Mouse (Mus musculus) midbrain, embryonic 16.5 days (tissue): ENCODE data around the gene Hjurp. TPM values are rescaled to one million over a fixed set of nuclear protein-coding genes. Genes with fewer than 3 reads are reported as not detected.

ENCODE experiments used
- ATAC-seq: fragments of 200-750 bp; cut with Nextera tagmentation; 2 replicates; pipeline ENCODE4 v1.8.0; 2017; ENCODE audit warnings: moderate TSS enrichment
- H3K27ac ChIP-seq: fragments of 300-500 bp; sonication (generic); 2 replicates; pipeline ENCODE4 v1.5.1; 2014; ENCODE audit warnings: mild to moderate bottlenecking, low read length, mixed read lengths
- H3K27me3 ChIP-seq: fragments of 300-500 bp; sonication (generic); 2 replicates; pipeline ENCODE4 v1.6.1; 2014; ENCODE audit warnings: low read depth, low read length, mixed read lengths; ENCODE audit not compliant: control insufficient read depth, insufficient read depth
- H3K36me3 ChIP-seq: fragments of 300-500 bp; sonication (generic); 2 replicates; pipeline ENCODE4 v1.6.1; 2014; ENCODE audit warnings: mild to moderate bottlenecking, low read length, moderate library complexity, mixed read lengths; ENCODE audit not compliant: control insufficient read depth, insufficient read depth
- H3K4me1 ChIP-seq: fragments of 300-500 bp; sonication (generic); 2 replicates; pipeline ENCODE4 v1.6.1; 2014; ENCODE audit warnings: mild to moderate bottlenecking, low read length, mixed read lengths; ENCODE audit not compliant: control insufficient read depth, insufficient read depth
- H3K4me2 ChIP-seq: fragments of 300-500 bp; sonication (generic); 2 replicates; pipeline ENCODE4 v1.6.1; 2014; ENCODE audit warnings: mild to moderate bottlenecking, low read length, mixed read lengths
- H3K4me3 ChIP-seq: fragments of 300-500 bp; sonication (generic); 2 replicates; pipeline ENCODE4 v1.5.1; 2014; ENCODE audit warnings: low read depth, mild to moderate bottlenecking, low read length, moderate library complexity, mixed read lengths
- H3K9ac ChIP-seq: fragments of 300-500 bp; sonication (generic); 2 replicates; pipeline ENCODE4 v1.6.1; 2014; ENCODE audit warnings: low read depth, low read length, mixed read lengths
- H3K9me3 ChIP-seq: fragments of 300-500 bp; sonication (generic); replicated peaks from 2 replicates; pipeline ENCODE4 v1.6.1; 2014; ENCODE audit warnings: mild to moderate bottlenecking, low read length, mixed read lengths; ENCODE audit not compliant: control insufficient read depth, poor library complexity, severe bottlenecking
- WGBS: fragments of 180-500 bp; shearing (Covaris S2); extraction: QIAGEN DNeasy Blood & Tissue Kit; methylation state at CpG from one replicate; pipeline ENCODE4 v1.1.7; 2014; 5-methylcytosine and 5-hydroxymethylcytosine counted together
- polyA plus RNA-seq: library from polyadenylated mRNA; unstranded; fragments of >200 nt; fragmentation: Nextera tagmentation; extraction: Ambion mirVana; gene quantifications from 2 replicates; pipeline ENCODE4 v1.2.1, GENCODE M21; 2015

The Hjurp gene
- polyA plus RNA-seq, 1 experiment from 2014 or later: 77.3 TPM

- no peak overlapping the region for H3K27ac ChIP-seq
- no peak overlapping the region for H3K4me2 ChIP-seq
- H3K36me3 ChIP-seq: peaks cover 48% of the 10 kb centered on the region
- H3K9ac ChIP-seq: no peak overlapping the region
- WGBS: 86% methylated on average over 6 of the region's 6 CpGs
- no peak overlapping the region for H3K4me3 ChIP-seq
- no peaks in the 10 kb centered on the region for H3K27me3 ChIP-seq
- ATAC-seq: no peak; the same call in 1 of the 2 replicates
- peaks cover 25% of the 10 kb centered on the region for H3K9me3 ChIP-seq
- H3K4me1 ChIP-seq: no peaks in the 10 kb centered on the region
Observed at GRCm38 (mm10) chr1:88260114-88260513, 17.3 kb downstream of the Hjurp start.

DNA sequence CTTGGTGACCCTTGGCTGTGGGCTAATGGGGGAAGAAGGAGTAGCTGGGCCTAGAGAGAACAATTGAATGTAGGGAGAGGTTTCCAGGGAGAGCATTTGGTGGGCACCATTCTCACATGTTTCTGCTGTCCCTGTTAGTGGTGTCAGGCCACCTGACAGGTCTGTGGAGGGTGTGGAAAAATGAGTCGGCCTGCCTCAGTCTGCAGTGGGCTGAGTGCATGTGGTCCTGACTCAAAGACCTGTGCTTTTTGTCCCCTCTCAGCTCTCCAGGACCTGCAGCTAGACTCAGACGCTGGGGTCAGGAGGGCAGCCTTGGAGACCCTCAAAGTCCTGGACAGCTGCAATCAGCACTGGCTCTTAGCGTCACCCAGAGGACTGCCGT lies 17.8 kb downstream of the Hjurp start:
- WGBS: 74% methylated on average over 4 of the region's 4 CpGs
- no peak overlapping the region for H3K4me2 ChIP-seq
- no peak overlapping the region for H3K4me3 ChIP-seq
- H3K36me3 ChIP-seq: peaks cover 43% of the 10 kb centered on the region
- H3K9ac ChIP-seq: no peak overlapping the region
- no peak overlapping the region for H3K27ac ChIP-seq
- no peaks in the 10 kb centered on the region for H3K27me3 ChIP-seq
- ATAC-seq: peak; percentile 3; the same call in 1 of the 2 replicates
- no peaks in the 10 kb centered on the region for H3K4me1 ChIP-seq
- H3K9me3 ChIP-seq: peaks cover 30% of the 10 kb centered on the region

GRCm38 (mm10) chr1:88258881-88259642 lies 18.4 kb downstream of the Hjurp start:
- no peak overlapping the region for H3K4me2 ChIP-seq
- H3K27me3 ChIP-seq: no peaks in the 10 kb centered on the region
- H3K9ac ChIP-seq: no peak overlapping the region
- no peaks in the 10 kb centered on the region for H3K4me1 ChIP-seq
- no peak overlapping the region for H3K4me3 ChIP-seq
- H3K36me3 ChIP-seq: peaks cover 37% of the 10 kb centered on the region
- no peak overlapping the region for H3K27ac ChIP-seq
- peak; percentile 3; the same call in 1 of the 2 replicates for ATAC-seq
- peaks cover 34% of the 10 kb centered on the region for H3K9me3 ChIP-seq
- 82% methylated on average over 8 of the region's 8 CpGs for WGBS

- Histone ChIP-seq H3K4me2 (no peak overlapping the region), H3K4me1 (no peaks in the 10 kb centered on the region), H3K27ac (no peak overlapping the region), H3K36me3 (peaks cover 30% of the 10 kb centered on the region), H3K9ac (no peak overlapping the region), H3K4me3 (no peak overlapping the region), H3K9me3 (peaks cover 34% of the 10 kb centered on the region), H3K27me3 (no peaks in the 10 kb centered on the region)
- ATAC-seq: no peak
- 71% methylated on average over 6 of the region's 6 CpGs for WGBS
Observed at GRCm38 (mm10) chr1:88258361-88258760, 19.1 kb downstream of the Hjurp start.

DNA sequence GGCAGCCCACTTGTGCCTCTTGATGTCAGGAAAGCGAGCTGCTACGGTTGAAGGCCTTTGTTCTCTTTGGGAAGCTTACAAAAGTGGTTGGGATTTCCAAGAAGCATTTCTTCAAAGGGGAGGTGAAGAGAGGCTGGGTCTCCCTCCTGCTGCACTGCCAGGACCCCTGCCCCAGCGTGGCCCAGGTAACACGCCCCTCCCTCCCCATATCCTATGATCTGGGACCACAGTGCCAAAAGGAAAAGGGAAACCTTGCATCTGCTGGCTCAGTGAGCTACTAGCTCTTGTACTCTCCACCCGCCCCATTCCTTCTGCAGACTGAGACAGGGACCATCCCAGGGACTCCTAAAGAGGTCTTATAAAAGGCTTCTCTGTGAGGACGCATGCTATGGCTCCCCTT lies 19.8 kb downstream of the Hjurp start:
- 79% methylated on average over 6 of the region's 6 CpGs for WGBS
- Histone ChIP-seq H3K4me2 (no peak overlapping the region), H3K36me3 (peaks cover 23% of the 10 kb centered on the region), H3K27ac (no peak overlapping the region), H3K4me1 (no peaks in the 10 kb centered on the region), H3K9me3 (peaks cover 38% of the 10 kb centered on the region), H3K27me3 (no peaks in the 10 kb centered on the region), H3K4me3 (no peak overlapping the region), H3K9ac (no peak overlapping the region)
- ATAC-seq: no peak

DNA sequence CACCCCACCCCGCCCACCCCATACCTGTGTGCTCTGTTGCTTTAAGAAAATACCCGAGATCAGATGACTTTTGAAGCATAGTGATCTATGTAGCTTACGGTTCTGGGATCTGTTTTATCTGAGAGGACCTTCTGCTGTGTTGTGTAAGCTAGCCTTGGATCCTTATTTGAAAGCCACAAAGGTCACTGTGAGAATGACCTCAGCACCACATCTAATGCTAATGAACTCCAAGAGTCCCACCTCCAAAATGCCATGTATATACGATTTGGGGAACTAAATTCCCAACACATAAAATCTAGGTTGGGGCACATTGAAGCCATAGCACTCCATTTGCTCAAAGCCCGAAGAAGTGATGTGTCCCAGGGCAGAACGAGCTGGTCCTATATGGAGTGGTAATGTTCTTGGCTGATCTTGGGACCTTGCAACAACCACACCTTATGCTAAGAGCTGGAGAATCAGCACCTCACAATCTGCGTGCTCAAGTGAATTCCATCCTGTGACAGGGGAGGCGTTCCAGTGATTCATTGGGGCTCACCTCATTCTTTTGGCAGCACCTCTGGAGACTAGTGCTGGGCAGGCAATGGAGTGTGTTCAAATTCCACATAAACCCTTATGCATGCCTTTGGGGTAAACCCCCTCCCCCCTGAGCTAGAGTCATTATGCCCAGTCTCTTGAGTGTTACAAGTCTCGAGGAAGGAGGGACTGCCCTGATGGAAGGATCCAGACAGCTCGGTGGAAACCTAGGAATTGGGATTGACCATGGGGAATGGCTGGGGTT lies 20.4 kb downstream of the Hjurp start:
- Histone ChIP-seq H3K27ac (no peak overlapping the region), H3K4me2 (no peak overlapping the region), H3K9ac (no peak overlapping the region), H3K9me3 (peaks cover 44% of the 10 kb centered on the region), H3K4me1 (no peaks in the 10 kb centered on the region), H3K27me3 (no peaks in the 10 kb centered on the region), H3K36me3 (peaks cover 17% of the 10 kb centered on the region), H3K4me3 (no peak overlapping the region)
- no peak for ATAC-seq
- WGBS: 80% methylated on average over 10 of the region's 10 CpGs

DNA sequence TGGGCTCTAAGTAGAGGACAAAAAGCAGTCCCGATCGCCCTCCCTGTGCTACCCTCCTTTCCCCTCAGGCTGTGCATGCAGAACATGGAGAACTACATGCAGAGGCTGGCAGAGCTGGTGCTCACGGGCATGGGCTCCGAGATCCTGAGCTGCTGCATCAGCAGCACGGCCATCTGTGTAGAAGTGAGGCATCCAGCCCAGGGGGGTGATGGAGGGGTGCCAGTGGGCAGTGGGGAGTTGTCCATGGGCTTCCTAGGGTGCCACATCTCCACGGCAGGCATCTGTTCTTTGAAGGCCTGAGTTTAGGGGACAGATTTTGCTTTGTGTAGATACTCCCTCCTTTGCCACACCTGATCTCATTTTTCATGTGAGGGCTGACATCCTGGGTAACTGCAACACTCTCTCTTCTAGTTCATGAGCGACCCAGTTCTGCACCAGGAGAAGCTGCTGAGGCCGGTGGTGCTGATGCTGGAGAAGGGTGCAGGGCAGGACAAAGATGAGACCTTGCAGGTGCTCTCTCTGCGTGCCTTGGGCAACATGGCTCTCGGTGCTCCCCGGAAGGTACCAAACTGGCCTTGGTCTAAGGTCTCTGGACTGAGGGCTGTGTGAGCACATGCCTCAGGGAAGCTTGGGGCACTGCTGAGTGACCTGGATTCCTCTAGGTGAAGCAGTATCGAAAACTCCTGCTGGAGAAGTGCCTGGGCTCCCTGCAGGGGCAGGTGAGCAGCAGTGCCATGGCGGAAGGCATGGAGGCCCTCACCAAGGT lies 21.3 kb downstream of the Hjurp start:
- H3K27ac ChIP-seq: no peak overlapping the region
- no peak overlapping the region for H3K4me2 ChIP-seq
- no peak overlapping the region for H3K9ac ChIP-seq
- no peak overlapping the region for H3K4me3 ChIP-seq
- H3K27me3 ChIP-seq: no peaks in the 10 kb centered on the region
- 82% methylated on average over 13 of the region's 13 CpGs for WGBS
- no peak for ATAC-seq
- H3K9me3 ChIP-seq: peaks cover 50% of the 10 kb centered on the region
- H3K4me1 ChIP-seq: no peaks in the 10 kb centered on the region
- H3K36me3 ChIP-seq: peaks cover 10% of the 10 kb centered on the region

DNA sequence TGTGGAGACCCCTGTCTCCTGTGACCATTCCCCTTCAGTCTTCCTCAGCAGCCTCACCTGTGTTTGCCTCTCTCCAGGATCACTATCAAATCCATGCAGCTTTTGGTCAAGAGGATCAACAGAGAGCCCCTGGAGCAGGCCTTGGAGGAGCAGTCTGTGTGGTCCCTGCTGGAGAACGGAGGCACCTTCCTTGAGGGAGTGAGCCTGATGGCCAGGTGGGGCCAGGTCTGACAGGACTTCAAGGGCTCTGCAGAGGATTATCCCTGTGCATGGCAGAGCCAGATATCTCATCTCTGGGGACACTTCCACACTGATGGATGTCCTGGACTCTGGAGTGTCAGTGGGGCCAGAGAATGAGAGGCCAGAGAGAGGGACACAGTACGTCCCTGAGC lies 22.0 kb downstream of the Hjurp start:
- Histone ChIP-seq H3K4me3 (no peak overlapping the region), H3K4me2 (no peak overlapping the region), H3K9me3 (peaks cover 57% of the 10 kb centered on the region), H3K36me3 (peaks cover 8% of the 10 kb centered on the region), H3K27ac (no peak overlapping the region), H3K9ac (no peak overlapping the region), H3K27me3 (no peaks in the 10 kb centered on the region), H3K4me1 (no peaks in the 10 kb centered on the region)
- ATAC-seq: no peak
- 55% methylated on average over 2 of the region's 2 CpGs for WGBS
